Mouse (Mus musculus) ovary, adult 10 weeks (tissue): ENCODE data around the gene Rwdd2a. TPM values are rescaled to one million over a fixed set of nuclear protein-coding genes. Genes with fewer than 3 reads are reported as not detected.

Experiments
- polyA plus RNA-seq: library from polyadenylated mRNA; stranded (reverse); fragments of 350-450 nt; fragmentation: Illumina TruSeq; extraction: RNeasy Lipid Tissue Mini Kit (QIAGEN cat#74804); gene quantifications from one replicate; pipeline ENCODE4 v1.2.3, GENCODE M21; 2014

Gene Rwdd2a
- polyA plus RNA-seq, result 5.4 TPM

GRCm38 (mm10) chr9:86571540-86572135 lies at the start of gene Rwdd2a, which contains the start of gene Pgm3:
Gene Rwdd2a, plus strand, starts transcription at chr9:86571991.
Gene Pgm3, minus strand, starts transcription at chr9:86571842.

Other genes with a start within 250 kb of the Rwdd2a start
- 2.0 TPM for gene Ube2cbp, start 107.0 kb upstream of the Rwdd2a start, polyA plus RNA-seq
- 27.0 TPM for gene Dop1a, start 104.8 kb upstream of the Rwdd2a start, polyA plus RNA-seq
- gene Pgm3, start 149 bp upstream of the Rwdd2a start, polyA plus RNA-seq, result 30.2 TPM
- 1,214 TPM for gene Me1, start 124.0 kb downstream of the Rwdd2a start, polyA plus RNA-seq
- gene Prss35, start 171.7 kb downstream of the Rwdd2a start, polyA plus RNA-seq, result 861 TPM